Mouse (Mus musculus) lung, postnatal 0 days (tissue): Measurements from ENCODE around the gene Degs2.

ENCODE experiments used
- CTCF ChIP-seq: IDR thresholded peaks from 2 replicates; pipeline ENCODE4 v1.5.1; 2016; ENCODE audit warnings: antibody characterized with exemption, mild to moderate bottlenecking
- EP300 ChIP-seq: IDR thresholded peaks from 2 replicates; pipeline ENCODE4 v1.6.1; 2016; ENCODE audit warnings: antibody characterized with exemption, mild to moderate bottlenecking, control low read depth

DNA sequence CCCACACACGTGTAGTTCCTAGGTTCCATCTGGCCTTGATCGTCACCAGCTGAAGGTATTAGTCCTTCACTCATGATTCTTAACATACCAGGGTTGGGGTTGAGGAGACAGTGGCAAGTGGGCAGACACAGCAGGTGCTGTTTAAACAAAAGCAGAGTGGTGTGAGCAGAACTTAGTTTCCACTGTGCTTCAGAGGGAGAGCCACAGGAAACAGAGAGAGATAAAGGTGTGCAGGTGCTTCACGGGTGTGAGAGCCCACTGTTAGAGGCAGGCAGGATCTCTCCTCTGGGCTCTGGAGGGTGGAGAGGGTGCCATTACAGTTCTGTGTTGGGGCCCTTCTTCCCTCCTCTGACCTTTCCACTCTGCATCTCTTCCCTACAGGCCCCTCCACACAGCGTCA lies 29.2 kb downstream of the Degs2 start:
- TF ChIP-seq CTCF = no peak
- no peak for TF ChIP-seq EP300
